Mouse (Mus musculus) right cerebral cortex, postnatal 4 days (tissue): ENCODE measurements at regions not wholly inside any gene's neighbourhood (a gene's known extent, or its start where the extent isn't known, plus 50 kb on each side); places are given as distances from the start of the nearest gene placed in this dataset.

Source experiments
- DNase-seq: peaks from one replicate; pipeline ENCODE4 v3.0.0-alpha.2; 2022

DNA sequence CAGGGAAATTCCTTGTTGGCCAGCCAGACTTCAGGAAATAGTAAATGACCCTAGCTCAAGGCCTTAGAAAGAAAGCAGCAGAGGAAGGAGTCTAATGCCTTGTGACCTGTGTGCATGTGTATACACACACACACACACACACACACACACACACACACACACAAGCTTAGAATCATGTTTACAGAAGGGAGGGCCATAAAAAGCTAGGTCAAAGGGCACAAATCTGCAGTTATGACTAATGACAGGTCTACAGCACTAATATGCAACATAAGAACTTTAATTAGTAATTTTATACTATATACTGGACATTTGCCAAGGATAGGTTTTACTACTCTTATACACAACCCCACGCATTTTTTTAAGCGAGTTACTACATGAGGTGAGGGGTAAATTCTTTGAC is 149.4 kb downstream of the Nr2f2 start:
- DNase-seq, result no peak

DNA sequence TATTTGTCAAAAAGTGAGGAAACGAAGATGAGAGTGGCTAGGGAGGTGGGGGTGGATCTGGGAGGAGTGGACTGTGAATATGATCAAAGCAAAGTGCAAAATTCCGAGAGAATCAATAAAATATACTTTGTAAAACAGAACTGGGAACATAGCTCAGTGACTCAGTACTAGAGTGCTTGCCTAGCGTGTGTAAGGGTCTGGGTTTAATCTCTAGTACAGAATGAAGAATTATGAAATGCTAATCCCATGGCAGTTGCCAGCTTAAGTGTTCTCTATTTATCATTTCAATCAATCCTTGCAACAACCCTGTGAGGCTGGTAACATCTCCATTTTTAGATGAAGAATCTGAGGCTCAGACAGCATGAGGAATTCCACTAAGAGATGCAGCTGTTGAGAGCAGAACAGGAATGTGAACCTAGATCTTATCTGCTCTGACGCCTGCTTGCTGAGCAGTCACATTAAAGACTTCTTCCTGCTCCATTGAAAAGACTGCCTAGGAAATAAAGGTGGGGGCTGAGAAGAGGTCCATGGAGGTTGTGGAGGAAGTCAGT is 152.5 kb downstream of the Nr2f2 start:
- no peak for DNase-seq

DNA sequence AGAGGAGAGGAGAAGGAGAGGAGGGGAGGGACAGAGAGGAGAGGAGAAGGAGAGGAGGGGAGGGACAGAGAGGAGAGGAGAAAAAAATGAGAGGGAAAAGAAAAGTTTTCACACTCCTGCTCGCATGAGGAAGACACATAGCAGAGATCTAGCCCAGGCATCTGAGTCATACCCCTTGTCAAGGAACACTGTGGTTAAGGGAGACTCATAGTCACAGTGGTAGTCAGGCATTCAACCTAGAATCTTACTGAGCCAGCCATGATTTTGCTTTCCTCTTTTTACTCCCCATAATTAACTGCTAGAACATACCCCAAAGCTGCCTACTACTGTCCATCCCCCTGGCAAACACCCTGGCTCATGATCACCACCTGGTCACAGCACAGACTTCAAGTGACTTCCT is 160.6 kb downstream of the Nr2f2 start:
- DNase-seq, result no peak

DNA sequence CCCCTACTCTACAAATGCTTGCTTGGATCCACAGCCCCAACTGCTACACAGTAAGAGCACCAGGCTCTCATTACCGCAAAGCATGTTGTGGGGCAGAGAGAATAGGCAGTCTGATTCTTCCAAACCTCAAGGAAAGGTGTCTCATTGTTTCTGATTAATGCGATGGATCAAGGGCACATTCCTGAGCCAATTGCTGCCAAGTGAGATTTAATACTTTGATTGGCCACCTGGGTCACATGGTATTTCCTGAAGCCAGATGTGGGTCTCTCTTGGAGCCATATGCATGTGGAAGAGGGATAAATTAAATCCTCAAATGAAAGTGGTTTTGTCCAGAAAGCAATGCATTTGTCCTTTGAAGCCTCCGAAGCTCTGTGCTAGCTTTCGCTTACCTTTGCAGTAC is 166.3 kb downstream of the Nr2f2 start:
- DNase-seq, result no peak

DNA sequence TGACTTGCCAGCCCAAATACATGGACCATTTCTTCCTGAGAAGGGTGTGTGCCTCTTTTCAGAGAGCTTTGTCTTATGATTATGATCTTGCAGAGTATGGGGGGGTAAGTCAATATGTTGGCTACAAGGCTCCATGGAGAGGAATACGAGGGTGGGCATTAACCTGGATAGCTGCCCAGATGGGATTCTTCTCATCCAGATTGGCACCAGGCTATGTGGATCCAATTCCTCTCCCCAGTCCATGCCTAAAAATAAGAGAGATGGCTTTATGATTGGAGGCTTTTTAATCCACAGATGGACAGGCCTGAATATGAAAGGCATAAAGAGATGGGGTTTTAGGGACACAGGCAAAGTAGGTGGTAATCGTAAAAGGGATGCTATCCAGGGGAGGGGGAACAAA is 187.6 kb downstream of the Nr2f2 start:
- DNase-seq, result no peak

DNA sequence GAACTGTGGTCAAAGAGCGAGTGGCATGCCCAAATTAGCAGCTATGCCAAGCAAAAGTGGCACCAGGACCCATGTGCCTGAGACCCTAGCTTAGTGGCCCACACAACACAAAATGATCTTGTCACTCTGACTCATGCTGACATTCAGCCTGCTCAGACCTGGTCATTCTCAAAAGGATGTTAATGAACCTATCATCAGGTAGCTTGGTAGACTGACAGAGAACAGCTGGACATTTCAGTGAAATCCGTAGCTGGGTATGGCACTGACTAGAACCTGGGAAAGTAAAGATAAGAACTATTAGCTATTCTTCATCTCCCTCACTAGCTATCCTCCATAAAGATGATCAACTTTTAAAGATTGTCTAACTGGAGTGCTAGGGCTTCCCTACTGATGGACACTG is 188.5 kb downstream of the Nr2f2 start:
- no peak for DNase-seq

DNA sequence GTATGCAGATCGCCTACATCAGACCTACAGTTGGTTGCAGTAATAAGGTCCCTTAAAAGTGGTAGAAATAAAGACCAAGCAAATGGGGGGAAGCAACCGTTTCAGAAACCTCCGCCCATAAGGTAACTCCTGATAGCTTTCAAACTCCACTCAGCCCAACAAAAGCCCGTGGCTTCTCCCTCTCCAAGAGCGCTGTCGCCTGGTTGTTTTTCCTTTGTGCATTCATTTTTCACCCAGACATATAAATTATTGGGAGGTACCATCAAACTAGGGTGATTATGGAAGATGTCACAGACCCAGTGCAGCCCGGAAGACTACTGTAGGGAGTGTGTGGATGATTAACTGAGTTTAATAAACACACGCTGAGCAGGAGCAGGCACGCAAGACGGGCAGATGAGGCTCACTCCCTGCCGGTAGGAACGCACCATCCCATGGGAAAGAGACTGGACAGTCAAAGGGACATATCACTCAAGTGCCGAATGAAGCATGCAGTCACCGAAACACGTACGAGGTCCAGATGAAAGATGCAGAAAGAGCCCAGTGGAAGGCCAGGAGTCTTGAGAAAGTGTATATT is 189.8 kb downstream of the Nr2f2 start:
- no peak for DNase-seq

DNA sequence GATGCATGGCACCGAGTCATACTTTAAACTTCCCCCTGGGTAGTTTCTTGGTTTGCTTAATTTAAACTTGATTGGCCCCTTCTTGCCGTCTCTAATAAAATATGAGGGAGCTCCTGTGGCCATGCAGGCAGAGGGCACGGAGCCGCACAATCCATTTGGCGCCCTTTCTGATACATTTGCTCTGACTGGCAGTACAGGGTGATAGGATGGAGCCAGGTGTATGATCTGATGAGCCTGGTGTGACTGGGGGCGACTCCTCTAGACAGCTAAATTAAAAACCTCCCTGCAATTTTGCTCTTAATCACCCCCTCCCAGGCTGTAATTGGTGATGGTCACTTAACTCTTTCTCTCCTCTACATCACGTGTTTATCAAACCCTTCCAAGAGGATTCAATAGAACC is 190.4 kb downstream of the Nr2f2 start:
- DNase-seq, result no peak

DNA sequence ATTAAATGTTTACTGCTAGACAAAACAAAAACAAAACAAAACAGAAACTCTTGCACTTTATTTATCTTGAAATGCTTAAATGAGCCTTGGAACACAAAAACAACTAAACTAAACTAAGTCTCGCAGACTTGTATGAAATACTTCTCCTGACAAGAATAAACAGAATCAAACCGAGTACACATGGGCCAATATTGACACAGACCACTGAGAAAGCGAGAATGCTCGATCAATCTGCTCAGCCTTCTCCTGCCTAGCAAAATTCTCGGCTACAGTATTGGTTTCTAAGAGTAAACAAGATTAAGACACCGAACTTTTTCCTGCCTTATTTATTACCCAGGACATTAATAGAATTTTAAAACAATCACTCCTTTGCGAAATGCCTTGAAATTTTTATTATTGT is 194.1 kb downstream of the Nr2f2 start:
- DNase-seq, result no peak

DNA sequence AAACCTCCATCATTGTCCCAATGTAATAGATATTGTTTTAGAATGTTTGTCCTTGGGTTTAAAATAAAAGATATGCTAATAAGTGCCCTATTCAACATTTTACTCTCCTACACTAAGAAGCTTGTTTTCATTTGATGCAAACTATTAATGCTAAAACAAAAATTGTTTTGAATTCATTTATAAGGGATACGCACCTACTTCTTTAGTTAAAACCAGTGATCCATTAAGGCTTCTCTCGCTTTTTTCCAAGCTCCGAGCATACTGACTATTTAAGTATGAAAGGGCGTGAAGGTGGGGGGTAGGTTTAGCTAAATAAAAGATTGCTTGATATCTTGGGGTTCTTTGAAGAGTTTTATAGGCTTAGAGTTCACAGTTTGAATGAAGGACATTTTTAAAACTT is 195.1 kb downstream of the Nr2f2 start:
- no peak for DNase-seq

DNA sequence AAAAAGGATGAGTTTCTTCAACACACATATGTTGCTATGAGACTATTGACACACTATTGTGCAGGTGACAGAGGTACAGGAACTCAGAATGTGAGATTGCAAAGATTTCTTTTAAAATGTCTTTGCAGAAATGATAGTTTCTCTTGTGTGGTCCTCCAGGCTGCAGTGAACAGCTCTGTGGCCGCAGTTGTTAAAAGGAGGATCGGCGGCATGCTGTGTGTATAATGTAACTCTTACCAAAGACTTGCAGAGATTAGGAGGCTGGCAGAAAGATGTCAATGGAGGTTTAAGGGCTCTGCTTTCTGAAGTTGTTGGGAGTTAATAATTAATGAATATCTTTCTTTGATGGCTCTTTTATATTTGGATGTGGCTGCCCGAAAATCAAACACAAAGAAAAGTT is 198.5 kb downstream of the Nr2f2 start:
- DNase-seq, result no peak

DNA sequence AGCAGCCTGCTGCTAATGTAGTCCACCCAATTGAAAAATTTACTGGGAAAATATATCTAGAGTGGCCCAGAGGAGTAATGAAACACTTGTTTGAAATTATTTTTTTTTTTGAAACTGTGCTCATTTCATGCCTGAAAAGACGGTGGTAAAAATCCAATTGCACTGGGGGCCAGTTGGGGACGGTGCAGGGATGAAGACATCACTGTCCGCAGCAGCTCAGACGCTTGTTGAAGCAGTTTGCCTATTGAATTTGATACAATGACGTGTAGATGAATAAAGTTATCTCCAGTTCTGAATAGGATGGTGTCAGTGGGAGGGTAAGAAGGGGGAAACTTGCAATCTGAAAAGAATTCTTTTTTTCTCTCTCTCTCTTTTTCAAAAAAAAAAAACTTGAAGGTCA is 200.5 kb downstream of the Nr2f2 start:
- no peak for DNase-seq

DNA sequence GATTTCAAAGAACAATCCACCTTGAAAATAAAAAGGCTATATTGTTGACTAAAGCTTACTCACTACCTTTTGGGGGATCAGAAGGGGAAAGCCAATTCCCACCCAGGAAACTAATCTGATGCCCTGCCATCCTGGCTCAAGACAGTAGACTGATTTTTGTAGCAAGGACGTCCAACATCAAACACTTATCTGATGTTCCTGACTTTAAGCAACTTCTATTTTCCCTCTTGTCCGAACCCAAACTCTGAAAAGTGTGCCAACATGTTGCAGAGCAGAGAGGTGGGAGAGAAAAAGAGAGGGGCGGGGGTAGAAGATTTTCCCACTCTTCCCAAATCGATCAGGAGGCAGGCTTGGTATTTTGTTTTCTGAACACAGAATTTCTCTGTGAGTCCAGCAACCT is 201.0 kb downstream of the Nr2f2 start:
- no peak for DNase-seq

DNA sequence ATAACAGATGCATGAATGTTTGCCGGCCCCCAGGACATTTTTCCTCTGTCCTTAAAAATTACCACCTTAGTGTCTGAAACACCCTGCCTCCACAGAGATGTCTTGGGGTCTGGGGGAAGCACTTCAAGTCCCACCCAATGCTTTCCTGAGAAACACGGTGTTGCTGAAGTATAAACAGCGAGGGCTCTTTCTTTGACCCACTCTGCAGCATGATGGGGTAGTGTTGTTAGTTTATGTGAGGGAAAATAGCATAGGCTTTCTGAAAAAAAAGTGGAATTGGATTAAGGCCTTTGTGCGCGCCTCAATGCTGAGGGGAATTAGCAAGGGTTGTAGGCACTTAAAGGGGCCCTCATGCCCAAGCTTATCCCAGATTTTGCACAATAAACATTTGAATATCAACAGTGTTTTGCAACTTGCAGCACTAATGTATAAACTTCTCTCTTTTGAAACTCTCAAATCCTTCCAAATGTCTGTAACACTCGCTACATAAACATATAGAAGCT is 201.8 kb downstream of the Nr2f2 start:
- DNase-seq, result no peak

DNA sequence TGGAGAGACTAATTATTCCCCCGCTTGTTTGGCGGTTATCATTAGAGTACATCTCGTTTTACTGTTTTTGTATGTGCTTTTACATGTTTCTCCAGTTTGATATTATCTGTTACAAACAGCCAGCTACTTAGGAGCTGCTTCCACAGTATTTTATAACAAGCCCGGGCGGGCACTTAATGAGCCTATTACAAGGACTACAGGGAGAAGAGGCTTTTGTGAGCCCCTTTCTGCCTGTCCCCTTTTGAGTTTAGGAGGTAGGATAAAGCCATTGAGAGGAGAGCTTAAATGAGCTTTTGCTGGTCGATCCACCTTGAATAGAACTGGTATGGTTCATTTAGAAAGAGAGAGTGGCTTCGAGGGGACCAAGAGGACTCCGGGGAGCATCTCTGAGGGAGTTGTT is 208.0 kb downstream of the Nr2f2 start:
- DNase-seq, result no peak

DNA sequence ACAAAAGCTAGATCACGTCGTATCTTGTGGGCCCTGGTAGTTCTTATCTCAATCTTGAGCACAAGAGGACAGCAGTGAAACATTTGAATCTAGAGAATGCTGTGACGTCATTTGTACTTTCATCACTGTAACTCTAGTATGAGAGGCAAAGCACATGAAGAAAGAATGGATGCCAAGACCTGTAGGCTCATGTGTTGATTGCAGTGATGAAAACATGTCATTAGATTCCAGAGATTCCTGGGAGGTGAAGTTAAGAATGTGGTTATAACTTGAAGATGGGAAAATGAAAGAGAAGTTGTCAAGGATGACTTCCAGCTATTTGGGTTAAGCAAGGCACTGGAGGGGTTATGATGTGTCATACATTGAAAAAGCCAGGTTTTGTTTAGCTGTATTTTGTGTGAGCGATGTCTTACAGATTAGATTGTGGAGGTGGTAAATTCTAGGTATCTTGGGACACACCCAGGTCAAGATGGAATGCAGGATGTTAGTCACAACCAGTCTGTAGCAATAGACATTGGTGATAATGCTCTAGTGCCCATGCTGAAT is 221.7 kb downstream of the Nr2f2 start:
- DNase-seq, result no peak

DNA sequence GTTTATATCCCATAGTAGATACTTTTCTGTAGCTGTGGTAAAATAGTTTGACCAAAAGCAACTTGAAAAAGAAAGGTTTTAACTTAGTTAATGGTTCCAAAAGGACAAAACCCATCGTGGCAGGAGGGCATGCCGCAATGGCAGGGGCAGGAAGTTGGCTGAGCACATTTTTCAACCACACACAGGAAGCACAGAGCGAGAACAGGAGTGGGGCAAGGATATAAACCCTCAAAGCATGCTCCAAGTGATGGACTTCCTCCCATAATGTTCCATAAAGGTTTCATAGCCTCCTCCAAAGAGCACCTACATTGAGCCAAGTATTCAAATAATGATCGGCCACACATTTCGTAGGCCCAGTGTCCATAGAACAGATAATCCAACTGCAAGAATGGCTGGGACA is 229.7 kb downstream of the Nr2f2 start:
- no peak for DNase-seq

DNA sequence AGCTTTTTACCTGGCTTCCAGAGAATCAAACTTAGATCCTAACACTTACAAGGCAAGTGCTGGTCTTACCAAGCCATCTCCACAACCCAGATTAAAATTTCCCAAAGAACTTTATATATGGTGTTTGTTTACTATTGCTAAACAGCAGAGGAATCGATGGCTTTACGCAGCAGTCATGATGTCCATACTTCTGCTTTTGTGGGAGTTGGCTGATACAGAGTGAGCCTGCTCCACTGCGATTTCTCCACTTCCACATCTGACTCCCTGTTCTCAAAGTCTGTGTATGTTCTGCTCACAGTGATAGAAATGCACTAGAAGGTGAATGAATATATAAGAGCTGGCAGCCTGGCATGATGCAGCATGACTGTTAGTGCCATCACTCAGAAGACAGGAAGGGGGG is 231.1 kb downstream of the Nr2f2 start:
- DNase-seq, result no peak

DNA sequence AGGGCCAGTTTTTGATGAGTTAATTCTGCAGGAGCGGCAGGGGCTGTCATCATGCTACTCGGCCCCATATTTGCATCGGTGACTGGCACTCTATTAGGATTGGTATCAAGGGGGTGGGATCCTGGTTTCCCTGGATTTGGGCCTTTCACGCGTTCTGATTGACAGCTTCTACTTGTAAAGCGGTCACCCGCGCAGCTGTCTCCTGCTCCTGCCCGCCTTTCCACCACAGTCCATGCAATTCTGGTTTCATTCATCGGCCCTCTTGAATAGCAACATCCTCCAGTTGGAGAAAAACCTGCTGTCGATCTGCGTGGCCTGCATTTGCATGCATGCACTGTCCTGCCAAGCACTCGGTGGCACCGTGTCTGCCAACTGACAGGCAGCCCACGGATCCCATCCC is 236.6 kb downstream of the Nr2f2 start:
- peak; percentile 11 for DNase-seq

DNA sequence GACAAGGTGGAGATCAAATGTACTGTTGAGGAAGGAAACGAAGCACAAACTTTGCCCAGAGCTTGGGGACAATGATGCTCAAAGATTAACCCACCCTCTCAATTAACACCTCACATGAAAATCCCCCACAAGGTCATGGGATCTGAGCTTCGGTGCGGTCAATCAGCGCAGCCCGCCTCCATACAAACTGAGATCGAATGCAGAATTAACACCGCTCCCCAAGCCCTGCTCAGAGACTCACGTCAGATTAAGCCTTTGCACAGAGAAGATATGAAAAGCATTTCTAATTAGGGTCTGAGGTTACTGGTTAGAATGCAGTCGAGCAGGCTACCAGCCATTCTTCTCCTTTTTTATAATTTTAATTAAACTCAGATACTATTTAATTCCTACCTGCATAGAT is 243.7 kb downstream of the Nr2f2 start:
- no peak for DNase-seq

DNA sequence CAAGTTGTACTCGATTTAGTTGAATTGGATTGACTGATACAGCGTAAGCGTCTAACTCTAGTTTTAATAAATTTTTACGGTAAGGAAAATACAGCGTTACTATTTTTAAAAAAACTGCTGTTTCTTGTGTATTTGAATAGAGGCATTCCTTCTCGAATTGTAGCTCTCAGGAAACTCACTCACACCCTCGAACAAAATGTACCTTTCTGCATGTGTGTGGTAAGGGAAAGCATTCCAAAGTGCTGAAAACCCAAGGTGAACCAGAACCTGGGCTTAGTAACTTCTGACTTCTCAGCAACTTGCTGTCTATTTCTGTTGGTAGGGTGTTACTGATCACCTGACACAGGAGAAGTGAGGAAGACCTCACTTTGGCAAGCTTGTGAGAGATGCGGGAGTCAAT is 247.0 kb downstream of the Nr2f2 start:
- DNase-seq, result no peak

DNA sequence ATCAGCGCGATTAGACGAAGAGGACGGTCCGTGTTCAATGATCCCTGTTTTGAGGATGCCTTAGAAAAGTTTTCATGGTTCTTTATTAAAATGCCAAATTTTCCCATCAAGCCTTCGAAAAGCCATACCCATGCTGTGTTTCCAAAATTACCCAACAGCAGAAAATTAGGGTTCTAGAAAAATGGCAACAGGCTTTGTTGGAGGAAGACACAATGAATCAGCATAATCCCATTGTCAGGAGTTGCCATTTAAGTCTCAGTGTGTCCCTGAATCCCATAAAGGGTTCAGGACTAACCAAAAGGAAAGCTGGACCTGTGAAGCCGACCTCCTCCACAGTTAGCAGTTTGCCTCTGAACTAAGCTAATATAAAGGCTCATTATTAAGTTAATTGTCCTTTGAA is 247.6 kb downstream of the Nr2f2 start:
- no peak for DNase-seq

DNA sequence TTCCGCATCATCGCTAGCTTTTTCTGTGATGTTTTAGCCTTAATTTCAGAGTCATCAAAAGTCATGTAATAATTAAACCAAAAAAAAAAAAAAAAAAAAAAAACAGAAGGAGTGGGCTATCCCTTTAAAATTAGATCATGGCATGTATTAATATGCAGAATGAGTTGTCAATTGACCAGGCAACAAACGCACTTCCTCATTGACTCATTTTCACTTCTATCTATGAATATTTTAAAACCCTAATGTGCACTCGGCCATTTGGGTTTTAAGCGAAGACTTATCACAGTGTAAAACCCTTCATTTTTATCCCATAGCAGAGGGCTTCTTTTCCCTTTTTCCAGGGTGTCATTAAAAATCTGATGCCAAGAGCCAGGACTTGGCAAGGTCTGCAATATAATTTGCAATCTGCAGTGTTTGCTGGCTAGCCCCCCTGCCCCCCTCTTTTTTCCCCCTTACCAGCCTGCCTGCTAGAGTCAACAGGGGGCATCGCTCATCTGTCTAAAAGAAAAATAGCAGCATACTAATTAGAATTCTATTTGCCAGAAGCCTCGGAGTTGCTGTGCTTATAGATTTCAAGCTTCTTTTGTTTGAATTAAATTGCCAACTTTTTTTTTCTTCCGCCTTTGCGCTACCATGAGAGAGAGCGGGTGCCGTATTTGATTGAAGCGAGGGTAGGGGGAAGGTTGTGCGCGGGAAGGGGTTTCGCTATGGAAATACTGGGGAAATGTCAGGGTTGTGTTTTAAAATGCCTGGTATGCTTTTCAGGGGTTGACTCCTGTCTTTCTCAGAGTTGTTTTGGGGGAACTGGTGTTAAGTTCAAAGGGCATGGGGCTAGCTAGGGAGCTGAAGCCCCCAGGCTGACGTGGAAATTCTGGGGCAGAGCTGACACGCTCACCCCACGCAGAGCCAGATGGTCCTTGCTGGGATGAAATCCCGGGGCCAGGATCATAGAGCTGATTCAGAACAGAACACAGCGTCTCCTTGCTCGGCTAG is 248.3 kb downstream of the Nr2f2 start:
- no peak for DNase-seq

DNA sequence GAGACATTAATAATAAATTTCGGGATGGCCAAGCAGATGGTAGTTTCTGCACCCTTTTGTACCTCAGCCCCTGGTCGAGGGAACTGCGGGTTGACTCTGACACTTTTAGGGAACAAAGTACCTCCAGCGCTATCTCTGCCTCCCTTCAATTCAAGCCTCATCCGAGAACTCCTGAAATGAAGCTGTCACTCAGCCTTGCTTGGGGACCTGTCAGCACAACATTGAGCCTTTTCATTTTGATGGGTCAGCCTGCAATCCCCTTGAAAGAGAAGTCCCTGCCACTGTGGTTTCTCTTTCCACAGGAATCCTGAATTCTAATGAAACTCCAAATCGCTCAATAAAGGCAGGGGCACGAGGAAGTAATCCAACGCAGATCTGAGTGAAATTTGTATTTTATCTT is 257.5 kb downstream of the Nr2f2 start:
- no peak for DNase-seq
